Mouse (Mus musculus): ENCODE measurements around the gene Map2k6. TPM values are rescaled to one million over a fixed set of nuclear protein-coding genes. Genes with fewer than 3 reads are reported as not detected.

Map2k6 gene
- polyA plus RNA-seq, 1 experiment from 2014 or later: 38.7 TPM

DNA sequence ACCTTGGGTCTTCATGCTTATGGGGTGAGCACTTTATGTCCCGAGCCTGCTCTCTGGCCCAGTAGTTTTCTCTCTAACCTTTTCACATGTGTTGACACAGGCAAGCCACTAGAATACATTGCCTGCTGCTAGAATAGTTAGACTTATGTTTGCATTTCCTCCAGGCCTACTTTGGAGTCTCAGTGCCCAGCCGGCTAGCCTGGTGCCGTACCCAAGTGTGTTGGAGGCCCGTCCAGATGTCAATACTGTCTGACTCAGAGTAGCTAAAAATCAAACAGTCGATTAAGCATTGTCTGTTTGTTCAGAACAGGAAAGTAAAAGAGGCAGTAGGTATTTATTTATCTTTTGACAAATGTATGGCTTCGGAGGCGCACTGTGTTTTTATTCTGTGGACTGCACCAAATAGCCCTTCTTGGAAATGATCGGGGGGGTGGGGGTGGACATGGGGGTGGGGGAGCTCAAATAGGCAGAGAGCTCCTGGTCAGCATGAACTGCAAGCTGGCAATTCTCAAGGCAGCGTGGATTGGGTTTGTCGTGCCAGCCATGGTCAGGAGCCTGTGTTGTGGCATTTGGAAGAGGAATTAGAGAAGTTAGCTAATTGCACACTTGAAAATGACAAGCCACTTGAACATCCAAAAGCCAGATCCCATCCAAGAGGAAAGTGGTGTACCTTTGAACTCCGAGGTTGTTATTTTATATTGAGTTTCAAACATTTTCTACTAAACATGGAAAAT lies 104.2 kb downstream of the Map2k6 start:
- no peaks in the 10 kb centered on the region for H3K9me3 ChIP-seq (ENCODE audit: control insufficient read depth, low read length)
- H3K4me3 ChIP-seq (ENCODE audit: low read depth, low read length): no peak overlapping the region
- H3K9ac ChIP-seq (ENCODE audit: low read length): no peak overlapping the region
- ATAC-seq (ENCODE audit: low FRiP score) (no peak), DNase-seq (ENCODE audit: low spot score, missing footprints) (no peak)
- no peaks in the 10 kb centered on the region for H3K27me3 ChIP-seq (ENCODE audit: control insufficient read depth, insufficient read depth, low read length)
- H3K4me1 ChIP-seq (ENCODE audit: control insufficient read depth, insufficient read depth, low read length): no peaks in the 10 kb centered on the region
- no peak overlapping the region for H3K4me2 ChIP-seq
- H3K36me3 ChIP-seq (ENCODE audit: control insufficient read depth, insufficient read depth, low read length): peaks cover 10% of the 10 kb centered on the region; the same call in 1 of the 2 replicates
- no peak overlapping the region for H3K27ac ChIP-seq (ENCODE audit: low read depth, low read length)
- WGBS: 85% methylated on average over 11 of the region's 11 CpGs

- WGBS: 95% methylated on average over 7 of the region's 7 CpGs
- ATAC-seq (ENCODE audit: low FRiP score): no peak
- H3K36me3 ChIP-seq (ENCODE audit: control insufficient read depth, insufficient read depth, low read length): peaks cover 3% of the 10 kb centered on the region; the same call in 1 of the 2 replicates
Measured at GRCm38 (mm10) chr11:110511466-110511865, 112.5 kb downstream of the Map2k6 start.

DNA sequence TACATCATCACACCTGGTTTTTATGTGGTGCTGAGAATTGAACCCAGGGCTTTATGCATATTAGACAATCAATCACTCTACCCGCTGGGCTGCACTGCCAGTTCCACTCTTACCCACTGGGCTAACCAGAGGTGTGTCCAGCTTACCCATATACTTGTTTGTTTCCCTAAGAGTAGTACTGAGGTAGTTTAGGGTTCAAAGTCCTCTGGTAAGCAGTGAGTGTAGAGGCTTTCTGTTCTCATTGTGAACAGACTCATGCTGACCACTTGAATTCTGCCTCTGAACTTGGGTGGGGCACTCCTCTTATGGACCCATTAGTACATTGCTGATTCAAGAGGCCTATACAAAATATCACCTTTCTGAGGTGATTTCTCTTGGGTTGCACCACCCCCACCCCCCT lies 119.7 kb downstream of the Map2k6 start:
- ATAC-seq (ENCODE audit: low FRiP score) (no peak), DNase-seq (ENCODE audit: low spot score, missing footprints) (peak; percentile 61)
- Histone ChIP-seq H3K9ac (ENCODE audit: low read length) (no peak overlapping the region), H3K27me3 (ENCODE audit: control insufficient read depth, insufficient read depth, low read length) (no peaks in the 10 kb centered on the region), H3K4me2 (no peak overlapping the region), H3K9me3 (ENCODE audit: control insufficient read depth, low read length) (no peaks in the 10 kb centered on the region), H3K4me1 (ENCODE audit: control insufficient read depth, insufficient read depth, low read length) (no peaks in the 10 kb centered on the region), H3K27ac (ENCODE audit: low read depth, low read length) (no peak overlapping the region), H3K36me3 (ENCODE audit: control insufficient read depth, insufficient read depth, low read length) (peaks cover 3% of the 10 kb centered on the region; the same call in 1 of the 2 replicates), H3K4me3 (ENCODE audit: low read depth, low read length) (no peak overlapping the region)
- 93% methylated on average over 1 of the region's 1 CpGs for WGBS

More at GRCm38 (mm10) chr11:110511466-110511865, 112.5 kb downstream of the Map2k6 start:
- H3K27ac ChIP-seq (ENCODE audit: low read depth, low read length): no peak overlapping the region
- no peaks in the 10 kb centered on the region for H3K27me3 ChIP-seq (ENCODE audit: control insufficient read depth, insufficient read depth, low read length)
- no peak overlapping the region for H3K4me2 ChIP-seq
- H3K9me3 ChIP-seq (ENCODE audit: control insufficient read depth, low read length): no peaks in the 10 kb centered on the region
- H3K4me3 ChIP-seq (ENCODE audit: low read depth, low read length): no peak overlapping the region
- no peak overlapping the region for H3K9ac ChIP-seq (ENCODE audit: low read length)
- H3K4me1 ChIP-seq (ENCODE audit: control insufficient read depth, insufficient read depth, low read length): no peaks in the 10 kb centered on the region
- no peak for DNase-seq (ENCODE audit: low spot score, missing footprints)

DNA sequence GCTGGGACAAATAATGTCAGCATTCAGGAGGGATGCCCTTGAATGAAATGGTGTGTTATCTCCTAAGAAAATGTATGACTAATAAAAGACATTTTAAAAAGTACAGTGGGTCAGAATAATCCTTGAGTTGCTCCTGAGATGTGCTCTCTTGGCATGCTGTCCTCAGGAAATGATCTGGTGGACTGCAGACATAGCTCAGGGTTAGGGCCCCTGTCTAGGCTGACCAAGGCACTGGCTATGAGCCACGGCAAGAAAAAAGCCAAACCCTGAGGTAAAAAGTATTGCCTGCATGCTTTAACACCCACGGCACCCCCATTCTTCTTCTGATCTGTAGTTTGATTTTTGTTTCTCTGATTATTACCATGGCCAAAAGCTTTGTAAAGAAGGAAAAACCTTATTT lies 124.0 kb downstream of the Map2k6 start:
- Histone ChIP-seq H3K4me2 (no peak overlapping the region), H3K4me3 (ENCODE audit: low read depth, low read length) (no peak overlapping the region), H3K9me3 (ENCODE audit: control insufficient read depth, low read length) (no peaks in the 10 kb centered on the region), H3K9ac (ENCODE audit: low read length) (no peak overlapping the region), H3K4me1 (ENCODE audit: control insufficient read depth, insufficient read depth, low read length) (no peaks in the 10 kb centered on the region), H3K36me3 (ENCODE audit: control insufficient read depth, insufficient read depth, low read length) (peaks cover 3% of the 10 kb centered on the region; the same call in 1 of the 2 replicates), H3K27ac (ENCODE audit: low read depth, low read length) (no peak overlapping the region), H3K27me3 (ENCODE audit: control insufficient read depth, insufficient read depth, low read length) (no peaks in the 10 kb centered on the region)
- DNase-seq (ENCODE audit: low spot score, missing footprints) (no peak), ATAC-seq (ENCODE audit: low FRiP score) (no peak)
- 90% methylated on average over 2 of the region's 2 CpGs for WGBS

DNA sequence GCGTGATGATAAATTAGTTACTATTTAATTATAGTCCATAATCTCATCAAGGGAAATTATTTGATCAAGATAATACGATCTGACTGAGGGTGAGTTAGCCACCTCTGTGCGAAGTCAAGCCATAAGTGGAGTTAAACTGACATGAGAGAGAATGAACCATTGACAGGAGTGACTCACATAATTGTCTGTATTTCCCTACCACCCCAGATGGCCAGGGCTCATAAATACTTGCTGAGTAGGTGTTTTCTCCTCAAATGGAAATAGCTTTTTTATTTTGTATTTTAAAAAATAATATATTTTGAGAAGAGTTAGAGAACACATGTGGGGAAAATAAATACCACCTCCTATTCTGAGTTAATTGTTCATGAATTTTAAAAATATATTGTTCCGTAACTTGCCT lies 127.2 kb downstream of the Map2k6 start:
- Histone ChIP-seq H3K27ac (ENCODE audit: low read depth, low read length) (no peak overlapping the region), H3K36me3 (ENCODE audit: control insufficient read depth, insufficient read depth, low read length) (no peaks in the 10 kb centered on the region), H3K4me2 (no peak overlapping the region), H3K4me1 (ENCODE audit: control insufficient read depth, insufficient read depth, low read length) (no peaks in the 10 kb centered on the region), H3K9me3 (ENCODE audit: control insufficient read depth, low read length) (no peaks in the 10 kb centered on the region), H3K9ac (ENCODE audit: low read length) (no peak overlapping the region), H3K27me3 (ENCODE audit: control insufficient read depth, insufficient read depth, low read length) (no peaks in the 10 kb centered on the region), H3K4me3 (ENCODE audit: low read depth, low read length) (no peak overlapping the region)
- ATAC-seq (ENCODE audit: low FRiP score) (no peak), DNase-seq (ENCODE audit: low spot score, missing footprints) (no peak)
- 95% methylated on average over 4 of the region's 4 CpGs for WGBS

DNA sequence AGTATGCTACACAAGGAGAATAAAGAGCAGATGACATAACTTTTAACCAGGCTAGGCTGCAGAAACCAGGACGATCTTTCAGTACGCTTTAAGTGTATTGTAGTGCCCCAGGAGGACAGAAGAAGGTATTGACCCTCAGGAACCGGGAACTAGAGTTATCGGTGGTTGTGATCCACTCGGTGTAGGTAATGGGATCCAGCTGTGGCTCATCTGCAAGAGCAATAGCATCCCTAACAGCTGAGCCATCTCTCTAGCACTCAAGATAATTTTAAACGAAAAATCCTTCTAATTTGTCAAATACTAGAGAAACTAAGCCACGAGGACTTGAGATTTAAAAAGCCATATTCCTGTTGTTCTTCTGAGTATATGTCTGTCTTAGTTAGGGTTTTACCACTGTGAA lies 132.2 kb downstream of the Map2k6 start:
- Histone ChIP-seq H3K4me2 (no peak overlapping the region), H3K4me3 (ENCODE audit: low read depth, low read length) (no peak overlapping the region), H3K9ac (ENCODE audit: low read length) (no peak overlapping the region), H3K9me3 (ENCODE audit: control insufficient read depth, low read length) (no peaks in the 10 kb centered on the region), H3K27ac (ENCODE audit: low read depth, low read length) (no peak overlapping the region), H3K27me3 (ENCODE audit: control insufficient read depth, insufficient read depth, low read length) (no peaks in the 10 kb centered on the region), H3K4me1 (ENCODE audit: control insufficient read depth, insufficient read depth, low read length) (no peaks in the 10 kb centered on the region), H3K36me3 (ENCODE audit: control insufficient read depth, insufficient read depth, low read length) (no peaks in the 10 kb centered on the region)
- ATAC-seq (ENCODE audit: low FRiP score) (no peak), DNase-seq (ENCODE audit: low spot score, missing footprints) (no peak)
- 78% methylated on average over 7 of the region's 7 CpGs for WGBS

- 84% methylated on average over 4 of the region's 4 CpGs for WGBS
- no peaks in the 10 kb centered on the region for H3K36me3 ChIP-seq (ENCODE audit: control insufficient read depth, insufficient read depth, low read length)
- H3K4me3 ChIP-seq (ENCODE audit: low read depth, low read length): no peak overlapping the region
- H3K9ac ChIP-seq (ENCODE audit: low read length): no peak overlapping the region
- no peaks in the 10 kb centered on the region for H3K4me1 ChIP-seq (ENCODE audit: control insufficient read depth, insufficient read depth, low read length)
- H3K4me2 ChIP-seq: no peak overlapping the region
- no peak for DNase-seq (ENCODE audit: low spot score, missing footprints)
- H3K27me3 ChIP-seq (ENCODE audit: control insufficient read depth, insufficient read depth, low read length): no peaks in the 10 kb centered on the region
- no peak for ATAC-seq (ENCODE audit: low FRiP score)
- no peak overlapping the region for H3K27ac ChIP-seq (ENCODE audit: low read depth, low read length)
- H3K9me3 ChIP-seq (ENCODE audit: control insufficient read depth, low read length): no peaks in the 10 kb centered on the region
Measured at GRCm38 (mm10) chr11:110534856-110535255, 135.9 kb downstream of the Map2k6 start.

- 89% methylated on average over 2 of the region's 2 CpGs for WGBS
- no peak overlapping the region for H3K27ac ChIP-seq (ENCODE audit: low read depth, low read length)
- H3K27me3 ChIP-seq (ENCODE audit: control insufficient read depth, insufficient read depth, low read length): no peaks in the 10 kb centered on the region
- no peak for DNase-seq (ENCODE audit: low spot score, missing footprints)
- 0 out of 2 replicates have a peak, but pooled peaks cover 4% of the 10 kb centered on the region for H3K9me3 ChIP-seq (ENCODE audit: control insufficient read depth, low read length)
- H3K4me2 ChIP-seq: no peak overlapping the region
- ATAC-seq (ENCODE audit: low FRiP score): no peak
- no peaks in the 10 kb centered on the region for H3K4me1 ChIP-seq (ENCODE audit: control insufficient read depth, insufficient read depth, low read length)
- no peak overlapping the region for H3K4me3 ChIP-seq (ENCODE audit: low read depth, low read length)
- H3K9ac ChIP-seq (ENCODE audit: low read length): no peak overlapping the region
- H3K36me3 ChIP-seq (ENCODE audit: control insufficient read depth, insufficient read depth, low read length): no peaks in the 10 kb centered on the region
Measured at GRCm38 (mm10) chr11:110536533-110536932, 137.6 kb downstream of the Map2k6 start.

DNA sequence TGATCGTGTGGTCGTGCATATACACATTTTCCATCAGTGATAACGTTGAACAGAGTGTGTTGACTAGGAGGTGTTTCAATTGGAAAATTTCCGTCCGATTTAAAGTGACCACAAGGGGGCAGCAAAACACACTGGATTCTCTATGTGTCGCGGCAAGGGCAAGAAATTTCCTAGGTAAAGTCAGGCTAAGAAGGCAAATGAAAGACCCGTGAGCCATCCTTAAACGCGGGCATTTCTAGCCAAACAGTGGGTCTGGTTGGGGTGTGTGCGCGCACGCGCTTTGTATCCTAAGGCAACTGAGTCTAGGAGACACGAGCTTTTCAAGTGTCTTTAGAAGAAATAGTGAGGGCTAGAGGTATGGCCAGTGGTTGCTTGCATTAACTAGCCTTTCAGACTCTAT lies 138.7 kb downstream of the Map2k6 start:
- H3K4me3 ChIP-seq (ENCODE audit: low read depth, low read length): no peak overlapping the region
- 10% methylated on average over 15 of the region's 15 CpGs for WGBS

More for the DNA sequence above, 138.7 kb downstream of the Map2k6 start:
- Histone ChIP-seq H3K4me2 (0 out of 2 replicates have a peak overlapping the region, but pooled peaks have one; percentile 17), H3K36me3 (ENCODE audit: control insufficient read depth, insufficient read depth, low read length) (no peaks in the 10 kb centered on the region), H3K4me1 (ENCODE audit: control insufficient read depth, insufficient read depth, low read length) (no peaks in the 10 kb centered on the region), H3K27ac (ENCODE audit: low read depth, low read length) (no peak overlapping the region), H3K9me3 (ENCODE audit: control insufficient read depth, low read length) (0 out of 2 replicates have a peak, but pooled peaks cover 4% of the 10 kb centered on the region), H3K9ac (ENCODE audit: low read length) (no peak overlapping the region), H3K27me3 (ENCODE audit: control insufficient read depth, insufficient read depth, low read length) (no peaks in the 10 kb centered on the region)
- peak; percentile 44 for ATAC-seq (ENCODE audit: low FRiP score)
- peak; percentile 99 for DNase-seq (ENCODE audit: low spot score, missing footprints)

Measured in midbrain, embryonic 11.5 days (tissue).